Mouse (Mus musculus) thymus, adult 2 months (tissue): ENCODE results near the gene Mpl.

Experiments used
- CTCF ChIP-seq: fragments of 200-500 bp; IDR thresholded peaks from 2 replicates; pipeline ENCODE4 v1.5.1; 2012; ENCODE audit warnings: mild to moderate bottlenecking, control low read depth, low read length, moderate library complexity, borderline replicate concordance; ENCODE audit not compliant: control insufficient read depth, poor library complexity, insufficient read depth; ENCODE audit errors: extremely low read depth
- POLR2A ChIP-seq: fragments of 200-500 bp; IDR thresholded peaks from 2 replicates; pipeline ENCODE4 v1.6.1; 2012; ENCODE audit warnings: mild to moderate bottlenecking, low read length, control low read depth, moderate library complexity; ENCODE audit not compliant: control insufficient read depth, poor library complexity, insufficient read depth; ENCODE audit errors: extremely low read depth

DNA sequence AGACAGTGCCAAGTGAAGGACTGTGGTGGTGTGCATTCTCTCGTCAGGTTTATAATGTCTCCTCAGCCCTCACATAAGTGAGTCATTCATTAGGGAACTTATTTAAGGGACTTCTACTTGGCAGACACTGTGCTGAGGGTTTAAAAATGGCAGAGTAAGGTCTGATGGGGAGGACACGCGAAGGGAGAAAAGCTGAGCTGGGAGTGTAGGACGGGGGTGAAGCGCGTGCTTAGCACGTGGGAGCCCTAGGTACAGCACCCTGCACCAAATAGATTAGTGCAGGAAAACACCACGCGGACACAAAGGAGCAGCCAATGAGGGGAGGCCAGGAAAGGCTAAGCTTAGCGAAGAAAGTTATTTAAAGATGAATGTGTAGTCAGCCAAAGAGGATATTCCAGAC is 12.2 kb downstream of the Mpl start:
- no peak for TF ChIP-seq POLR2A
- TF ChIP-seq CTCF = no peak
